Mouse (Mus musculus): ENCODE data around the gene Myh9.
"Not testable (repeated sequence)": the region's sequence is repeated elsewhere in the genome, so short reads cannot be mapped to it uniquely, and the experiment has no call there.

The Myh9 gene

DNA sequence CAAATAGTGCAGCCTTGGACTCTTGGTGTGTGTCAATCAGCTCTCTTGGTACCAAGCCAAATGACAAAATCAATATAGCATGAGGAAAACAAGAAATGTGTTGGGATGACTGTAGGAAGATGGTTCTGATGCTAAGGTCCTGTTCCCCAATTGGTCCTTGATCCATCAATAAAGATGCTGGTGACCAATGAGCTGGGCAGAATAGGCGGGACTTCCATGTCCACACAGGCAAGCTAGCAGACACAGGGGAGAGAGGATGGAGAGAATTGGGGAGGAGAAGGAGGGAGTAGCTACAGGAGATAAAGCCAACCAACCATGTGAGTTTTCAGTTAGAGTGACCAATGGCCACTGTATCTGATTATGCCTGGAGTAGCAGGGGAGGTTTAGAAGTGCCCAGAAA is 95.6 kb downstream of the Myh9 start:
- no peak for DNase-seq

DNA sequence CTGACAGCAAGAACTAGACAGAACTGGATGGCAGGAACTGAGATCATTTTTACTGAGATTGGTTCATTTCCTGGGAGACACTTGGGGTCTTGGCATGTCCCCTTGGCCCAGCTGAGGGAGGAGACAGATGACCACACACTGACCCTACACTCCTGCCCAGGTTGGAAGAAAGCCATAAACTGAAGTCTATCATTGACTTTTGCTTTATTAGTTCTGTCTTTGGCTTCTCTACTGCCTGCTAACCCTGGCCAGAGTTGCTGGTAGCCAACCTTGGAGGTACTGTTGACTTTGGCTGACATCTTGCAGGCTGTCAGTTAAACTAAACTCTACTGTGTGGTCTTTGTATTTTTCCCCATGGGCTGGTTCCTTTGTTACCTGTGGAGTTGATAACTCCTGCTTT is 96.9 kb downstream of the Myh9 start:
- DNase-seq, result no peak

DNA sequence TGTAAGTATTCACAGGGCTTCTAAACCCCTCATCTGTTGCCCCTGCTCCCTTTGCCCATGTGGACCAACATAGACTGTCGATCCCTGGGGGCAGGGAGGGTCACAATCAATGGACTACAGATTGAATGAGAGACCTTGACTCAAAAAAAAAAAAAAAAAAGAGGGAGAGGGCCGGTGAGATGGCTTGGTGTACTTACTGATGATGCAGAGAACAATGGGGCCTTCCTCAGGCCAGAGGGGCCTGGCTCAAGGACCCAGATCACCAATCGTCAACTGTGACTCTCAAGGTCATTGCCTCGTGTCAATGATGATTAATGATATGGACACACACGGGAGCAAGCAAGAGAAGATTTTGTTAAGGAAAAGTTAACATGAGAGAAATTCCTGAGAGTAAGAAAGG is 97.3 kb downstream of the Myh9 start:
- no peak for DNase-seq

DNA sequence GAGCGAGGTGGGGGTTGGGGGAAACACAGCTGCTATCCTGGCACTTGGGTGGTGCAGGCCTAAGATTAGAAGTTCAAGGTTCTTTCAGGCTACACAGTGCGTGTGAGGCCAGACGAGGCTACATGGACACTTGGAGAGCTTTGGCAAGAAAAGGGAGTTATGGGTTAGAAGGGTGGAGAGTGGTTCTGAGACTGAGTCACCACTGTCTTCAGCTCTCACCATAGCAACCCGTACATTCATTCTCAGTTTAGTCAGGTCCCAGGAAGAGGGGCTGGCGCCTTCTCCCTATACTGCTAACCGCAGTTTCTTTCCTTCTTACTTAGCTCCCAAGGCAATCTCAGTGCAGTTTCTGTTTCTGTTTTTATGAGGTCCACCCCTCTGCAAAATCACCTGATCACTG is 100.4 kb downstream of the Myh9 start:
- DNase-seq, result not testable (repeated sequence)

DNA sequence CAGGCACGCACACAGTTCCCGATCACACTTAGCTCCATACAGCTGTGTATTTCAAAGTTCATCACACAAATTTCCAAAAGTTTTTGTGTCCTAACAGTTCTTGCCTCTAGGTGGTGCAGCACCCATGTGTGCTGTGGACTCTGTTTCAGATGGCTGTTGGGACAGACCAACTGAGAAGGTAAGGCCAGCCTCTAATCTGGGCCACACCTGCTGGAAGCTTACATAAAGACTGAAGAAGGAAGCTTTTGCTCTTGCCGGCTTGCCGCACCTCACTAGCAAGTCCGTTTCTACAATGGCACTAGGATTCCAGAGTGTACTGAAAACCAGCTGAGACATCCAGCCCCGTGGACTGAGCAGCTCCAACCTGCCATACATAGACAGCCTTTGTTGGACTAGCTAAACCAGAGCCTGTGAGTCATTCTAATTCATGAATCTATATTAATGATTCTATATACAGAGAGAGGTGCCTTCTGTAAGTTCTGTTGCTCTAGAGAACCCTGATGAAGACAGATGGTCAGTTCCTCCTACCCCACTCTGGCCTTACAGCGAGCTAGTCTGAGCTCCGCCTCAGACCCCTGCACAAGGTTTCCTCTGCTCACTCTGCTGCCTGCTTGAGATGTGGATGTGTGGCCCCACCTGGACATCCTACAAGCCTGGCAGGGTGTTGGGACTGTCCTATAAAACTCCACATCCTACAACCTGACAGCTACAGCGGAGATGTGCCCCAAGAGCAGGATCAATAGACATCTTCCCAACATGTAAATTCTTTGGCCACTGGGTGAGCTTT is 101.3 kb downstream of the Myh9 start:
- DNase-seq, result no peak

DNA sequence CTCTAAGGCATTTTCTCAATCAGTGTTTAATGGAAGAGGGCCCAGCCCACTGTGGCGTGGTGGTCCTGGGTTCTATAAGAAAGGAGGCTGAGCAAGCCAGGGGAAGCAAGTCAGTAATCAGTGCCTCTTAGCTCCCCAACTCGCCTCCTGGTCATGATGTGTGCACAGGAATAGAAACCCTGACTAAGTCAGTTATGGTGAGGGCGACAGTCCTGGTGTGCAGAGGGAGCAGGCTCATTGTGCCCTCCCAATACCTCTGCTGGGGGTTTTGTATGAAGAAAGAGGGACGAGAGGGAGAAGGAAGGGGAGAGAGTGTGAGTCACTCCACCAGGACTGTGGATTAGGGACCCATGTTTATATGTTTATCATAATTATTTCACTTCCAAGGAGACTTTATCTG is 108.1 kb downstream of the Myh9 start:
- not testable (repeated sequence) for DNase-seq

DNA sequence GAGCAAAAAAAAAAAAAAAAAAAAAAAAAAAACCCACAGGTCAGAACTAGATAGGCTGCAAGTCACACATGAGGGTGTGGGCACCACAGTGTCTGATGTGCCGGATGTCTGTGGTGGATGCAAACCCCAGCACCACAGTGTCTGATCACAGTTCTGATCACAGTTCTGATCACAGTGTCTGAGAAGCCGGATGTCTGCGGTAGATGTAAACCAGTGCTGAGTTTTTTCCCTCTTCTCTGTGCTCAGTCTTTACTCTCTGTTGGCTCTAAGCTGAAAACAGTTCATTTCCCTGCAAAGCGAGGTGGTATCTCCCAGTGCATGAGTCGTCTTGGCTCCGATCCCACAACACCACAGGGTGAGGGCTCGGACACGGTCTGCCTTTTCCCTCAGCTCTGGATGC is 108.6 kb downstream of the Myh9 start:
- DNase-seq, result not testable (repeated sequence)

DNA sequence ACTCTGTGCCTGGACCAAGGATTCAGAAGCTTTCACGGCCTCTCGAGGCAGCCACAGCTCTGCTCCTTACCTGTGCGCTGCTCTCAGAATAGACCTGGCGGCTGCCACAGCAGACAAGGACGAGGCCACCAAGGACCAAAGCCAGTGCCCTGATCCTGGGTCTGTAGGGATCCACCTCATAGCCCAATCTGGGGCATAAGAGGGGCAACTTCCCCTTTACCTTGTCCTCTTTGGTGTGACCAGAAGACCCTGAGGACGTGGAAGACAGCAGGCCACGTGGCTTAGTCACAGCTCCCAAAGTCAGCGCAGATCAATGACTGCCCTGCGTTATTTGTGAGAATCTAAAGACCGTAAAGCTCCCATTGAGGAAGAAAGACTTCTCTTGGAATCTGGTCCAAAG is 109.1 kb downstream of the Myh9 start:
- not testable (repeated sequence) for DNase-seq

DNA sequence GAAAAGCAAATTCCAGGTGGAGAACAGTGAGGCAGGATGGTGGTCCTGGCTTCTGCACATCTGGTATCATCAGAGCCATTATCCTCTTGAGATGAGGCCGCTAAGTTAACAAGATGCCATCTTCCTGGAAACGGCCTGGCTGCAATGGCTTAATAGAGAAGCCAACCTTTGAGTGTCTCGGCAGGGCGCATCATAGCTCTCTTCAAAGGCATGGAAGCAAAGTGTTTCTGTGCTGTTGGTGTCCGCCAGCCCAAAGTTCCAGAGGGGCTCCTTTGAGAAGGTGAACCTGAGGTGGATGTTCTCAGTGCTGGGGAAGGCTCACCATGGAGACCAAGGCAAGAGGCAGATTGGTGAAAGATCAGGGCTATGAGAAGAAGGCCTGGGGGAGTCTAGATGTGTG is 110.4 kb downstream of the Myh9 start:
- no peak for DNase-seq

DNA sequence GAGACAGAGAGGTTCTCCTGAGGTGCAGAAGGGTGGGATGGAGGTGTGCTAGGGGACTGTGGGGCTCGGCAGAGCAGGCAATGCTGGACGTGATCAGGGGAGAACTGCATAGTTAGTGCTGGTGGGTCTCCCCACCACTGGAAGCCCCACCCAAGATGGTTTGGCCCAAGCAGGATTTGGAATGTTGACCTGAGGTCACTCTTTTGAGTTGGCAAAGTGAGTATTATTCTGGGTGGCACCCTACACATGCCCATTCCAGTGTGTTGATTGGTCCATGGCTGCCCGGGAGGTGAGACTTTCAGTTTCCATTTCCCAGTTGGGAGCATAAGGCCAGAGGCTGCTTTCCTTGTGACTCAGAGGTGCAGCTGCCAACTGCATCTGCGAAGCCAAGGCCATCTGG is 113.2 kb downstream of the Myh9 start, which contains the start of gene Apol9b:
Gene Apol9b (plus strand): TSS at position 301 of the 400 bp plus-strand sequence.
- DNase-seq, result not testable (repeated sequence)

DNA sequence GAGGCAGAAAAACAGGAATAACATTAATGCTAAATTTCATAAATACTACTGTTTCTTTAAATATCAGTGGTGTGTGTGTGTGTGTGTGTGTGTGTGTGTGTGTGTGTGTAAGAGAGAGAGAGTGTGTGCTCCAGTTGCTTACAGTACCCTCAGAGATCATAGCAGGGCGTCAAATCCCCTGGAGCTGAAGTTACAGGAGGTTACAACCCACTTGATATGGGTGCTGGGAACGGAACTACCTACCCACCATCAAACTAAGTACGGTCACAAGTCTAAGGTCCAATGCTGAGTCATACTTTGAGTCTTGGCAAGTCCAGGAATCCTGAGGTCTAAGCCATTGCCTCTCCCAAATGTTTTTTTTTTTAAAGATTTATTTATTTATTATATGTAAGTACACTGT is 114.2 kb downstream of the Myh9 start:
- DNase-seq, result not testable (repeated sequence)

DNA sequence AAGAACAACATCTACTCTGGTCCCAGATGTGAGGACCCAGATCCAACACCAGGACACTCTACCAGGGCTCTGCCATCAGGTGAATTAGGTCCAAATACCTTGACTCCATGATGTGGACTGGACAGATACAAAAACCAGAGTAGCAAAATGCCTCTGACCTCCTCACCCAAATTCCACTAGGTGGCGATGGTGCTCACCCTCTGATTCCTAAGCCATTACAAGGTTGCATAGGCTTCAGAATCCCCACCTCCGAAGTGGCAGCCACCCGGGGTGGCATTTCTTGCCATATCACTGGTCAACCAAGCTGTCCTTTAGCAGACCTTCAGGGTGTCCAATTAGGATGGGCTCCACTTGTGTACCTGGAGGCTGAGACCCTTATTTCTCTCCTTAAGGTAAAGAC is 114.8 kb downstream of the Myh9 start:
- not testable (repeated sequence) for DNase-seq

DNA sequence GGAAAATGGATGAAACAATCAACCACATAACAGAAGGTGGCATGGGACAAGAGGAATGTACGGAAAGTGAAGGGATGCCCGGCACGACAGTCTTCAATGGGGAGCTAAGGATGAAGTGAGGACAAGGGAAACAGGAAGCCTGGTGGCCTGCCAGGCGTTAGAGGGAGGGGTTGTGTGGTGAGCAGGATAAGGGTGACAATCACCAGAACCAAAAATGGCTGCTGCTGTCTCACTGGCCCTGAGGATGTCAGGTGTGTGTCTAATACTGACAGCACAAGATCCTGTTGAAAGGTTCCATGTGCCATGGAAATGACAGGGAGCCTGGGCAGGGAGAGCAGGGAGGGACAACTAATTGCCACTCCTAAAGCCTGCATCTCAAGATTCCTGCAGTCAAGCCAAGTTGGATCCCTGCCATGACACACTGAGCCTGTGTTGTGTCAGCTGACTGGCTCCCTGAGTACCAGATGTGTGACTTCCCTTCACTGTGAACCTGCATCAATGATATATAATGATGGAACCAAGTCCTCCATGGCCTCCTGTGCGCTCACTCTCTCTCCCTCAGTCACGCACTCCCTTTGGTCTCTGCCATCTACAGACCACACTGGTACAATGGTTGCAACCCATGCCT is 116.5 kb downstream of the Myh9 start:
- DNase-seq, result peak; percentile 34

DNA sequence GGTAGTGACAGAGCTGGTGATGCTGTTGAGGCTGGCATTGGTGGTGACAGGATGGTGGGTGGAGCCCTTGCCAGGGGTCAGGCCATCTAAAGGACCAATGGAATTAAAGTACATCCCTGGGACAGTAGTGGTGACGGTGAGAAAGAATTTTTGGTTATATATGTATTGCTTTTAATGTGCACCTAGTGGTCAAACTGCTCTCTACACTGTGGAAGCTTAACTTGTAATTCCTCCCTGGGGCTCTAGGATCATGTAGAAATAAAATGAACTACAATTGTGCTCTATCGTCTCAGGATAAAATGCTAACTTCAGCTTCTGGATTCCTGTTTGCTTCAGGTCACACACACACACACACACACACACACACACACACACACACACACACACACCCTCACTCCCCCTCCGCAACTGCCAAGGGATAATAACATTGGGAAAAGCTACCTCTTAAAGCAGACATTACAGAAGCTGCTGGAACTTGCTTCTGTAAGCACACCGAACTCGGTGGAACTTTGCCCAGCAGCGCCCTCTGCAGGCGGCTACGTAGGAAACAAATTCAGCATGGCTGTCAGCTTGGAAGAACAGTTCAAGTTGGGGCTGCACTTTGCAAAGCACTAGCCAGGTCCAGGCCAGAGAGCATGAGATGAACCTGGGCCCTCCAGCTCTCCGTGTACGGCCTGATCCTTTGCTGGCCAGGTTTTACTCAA is 117.6 kb downstream of the Myh9 start:
- not testable (repeated sequence) for DNase-seq

DNA sequence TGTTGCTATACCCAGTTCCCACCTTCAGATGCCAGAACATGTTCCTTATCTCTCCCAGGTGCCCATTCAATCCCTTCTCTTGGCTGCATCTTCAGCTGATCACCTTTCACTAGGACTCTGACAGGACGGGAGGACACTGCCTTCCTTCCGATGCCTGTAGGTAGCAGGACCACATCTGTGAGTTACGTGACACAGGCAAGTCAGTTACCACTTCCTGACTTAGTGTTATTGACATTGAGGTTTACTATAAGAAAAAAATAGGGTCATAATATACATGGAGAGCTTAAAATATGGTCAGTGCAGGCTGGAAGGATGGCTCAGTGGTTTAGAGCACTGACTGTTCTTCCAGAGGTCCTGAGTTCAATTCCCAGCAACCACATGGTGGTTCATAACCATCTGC is 120.5 kb downstream of the Myh9 start:
- DNase-seq, result not testable (repeated sequence)

DNA sequence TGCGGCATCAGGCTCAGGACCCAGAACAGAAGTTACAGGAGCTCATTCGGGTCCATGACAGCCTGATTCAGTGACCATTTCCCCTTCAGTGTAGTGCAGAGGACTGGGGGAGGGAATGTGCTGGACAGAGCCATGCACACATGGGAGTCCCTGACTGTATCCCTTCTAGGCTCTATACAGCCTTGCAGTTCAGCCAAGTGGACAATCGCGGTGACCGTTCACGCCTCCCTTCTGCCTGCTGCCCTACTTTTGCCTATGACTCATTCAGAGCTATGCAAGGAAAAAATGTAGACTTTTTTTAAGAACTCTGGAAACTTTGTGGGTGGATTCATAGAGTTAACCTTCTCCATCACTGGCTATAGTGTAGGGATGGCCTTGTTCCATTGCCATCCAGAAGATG is 123.7 kb downstream of the Myh9 start:
- not testable (repeated sequence) for DNase-seq

Measured in kidney, postnatal 10 days (tissue).